Mouse (Mus musculus): ENCODE measurements around the gene Map4k1.

DNA sequence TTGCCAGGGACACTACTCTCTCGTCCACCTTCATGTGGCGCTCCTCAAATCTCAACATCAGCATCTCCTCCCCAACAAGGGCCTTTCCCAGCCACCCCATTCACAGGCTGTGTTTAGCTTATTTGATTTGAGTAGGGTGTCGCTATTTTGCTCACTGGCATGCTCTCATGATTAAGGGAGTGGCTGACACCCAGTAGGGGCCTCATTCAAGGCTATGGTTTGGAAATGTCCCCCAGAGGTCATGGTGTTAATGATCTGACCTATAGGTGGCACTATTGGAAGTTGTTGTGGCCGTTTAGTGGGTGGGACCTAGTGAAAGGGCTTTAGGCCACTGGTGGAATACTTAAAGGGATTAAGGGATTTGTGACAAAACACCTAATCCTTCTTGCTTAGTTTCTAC is 45.0 kb downstream of the Map4k1 start:
- TF ChIP-seq CTCF (IDR thresholded peaks at IDR 0.05; ENCODE audit: low read depth), result no peak
- TF ChIP-seq EP300 (IDR thresholded peaks at IDR 0.05; ENCODE audit: low read depth), result no peak

Data from heart, postnatal 0 days (tissue).